Mouse (Mus musculus) testis, adult 2 months (tissue): ENCODE results near the gene Insc. TPM values are rescaled to one million over a fixed set of nuclear protein-coding genes. Genes with fewer than 3 reads are reported as not detected.
A peak's percentile ranks its signal among the peaks of the same experiment; 100 is the strongest.
"Not testable (repeated sequence)": the region's sequence is repeated elsewhere in the genome, so short reads cannot be mapped to it uniquely, and the experiment has no call there.

ENCODE experiments used
- H3K27ac ChIP-seq: fragments of 200-500 bp; 2 replicates; pipeline ENCODE4 v1.5.1; 2012; ENCODE audit warnings: low read depth, low read length; ENCODE audit not compliant: control insufficient read depth, insufficient read depth
- H3K27me3 ChIP-seq: fragments of 200-500 bp; 2 replicates; pipeline ENCODE4 v1.6.1; 2012; ENCODE audit warnings: mild to moderate bottlenecking, low read length, moderate library complexity; ENCODE audit not compliant: control insufficient read depth, insufficient read depth
- H3K36me3 ChIP-seq: fragments of 200-500 bp; 2 replicates; pipeline ENCODE4 v1.6.1; 2012; ENCODE audit warnings: mild to moderate bottlenecking, low read length; ENCODE audit not compliant: control insufficient read depth, insufficient read depth
- H3K4me1 ChIP-seq: fragments of 200-500 bp; 2 replicates; pipeline ENCODE4 v1.6.1; 2012; ENCODE audit warnings: low read length; ENCODE audit not compliant: control insufficient read depth, insufficient read depth
- H3K4me3 ChIP-seq: fragments of 200-500 bp; 2 replicates; pipeline ENCODE4 v1.5.1; 2012; ENCODE audit warnings: low read depth, mild to moderate bottlenecking, low read length, moderate library complexity, mixed read lengths; ENCODE audit not compliant: control insufficient read depth
- CTCF ChIP-seq: fragments of 200-500 bp; IDR thresholded peaks from 2 replicates; pipeline ENCODE4 v1.5.1; 2012; ENCODE audit warnings: low read depth, mild to moderate bottlenecking, inconsistent platforms, low read length, moderate library complexity; ENCODE audit not compliant: control insufficient read depth, insufficient read depth, insufficient replicate concordance
- POLR2A ChIP-seq: fragments of 200-500 bp; IDR thresholded peaks from 2 replicates; pipeline ENCODE4 v1.6.1; 2012; ENCODE audit warnings: low read depth, mild to moderate bottlenecking, inconsistent platforms, low read length, moderate library complexity; ENCODE audit not compliant: control insufficient read depth
- polyA plus RNA-seq: library from polyadenylated mRNA; depleted of rRNA; stranded (reverse); fragments of >200 nt; gene quantifications from 2 replicates; pipeline ENCODE4 v1.2.3, GENCODE M21; 2012

The Insc gene
- polyA plus RNA-seq, 1 experiment = 2.1 TPM

- no peak for TF ChIP-seq POLR2A
- no peak for TF ChIP-seq CTCF
- H3K4me3 ChIP-seq = no peak overlapping the region
- no peak overlapping the region for H3K27ac ChIP-seq
- H3K4me1 ChIP-seq = no peaks in the 10 kb centered on the region
- H3K36me3 ChIP-seq = no peaks in the 10 kb centered on the region
- no peaks in the 10 kb centered on the region for H3K27me3 ChIP-seq
These were observed 12.3 kb upstream of the Insc start for GRCm38 (mm10) chr7:114731175-114731574.

DNA sequence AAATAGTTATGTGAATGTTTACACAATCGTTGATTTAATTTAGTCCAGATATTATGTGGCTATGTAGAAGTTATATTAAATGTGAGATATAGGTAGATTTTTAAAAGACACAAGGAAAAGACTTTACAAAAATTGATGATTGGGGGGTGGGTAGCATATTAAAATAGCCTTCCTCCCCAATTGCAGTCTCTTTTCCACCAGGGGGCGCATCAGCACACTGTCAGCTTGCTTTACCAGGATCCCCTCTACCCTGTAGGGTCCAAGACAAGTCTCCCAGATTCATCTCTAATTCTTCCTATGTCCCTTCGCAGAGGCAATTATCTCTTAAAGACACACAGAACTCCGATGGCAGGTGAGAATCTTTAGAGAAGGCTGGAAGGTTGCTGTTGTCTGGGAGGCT is 11.8 kb upstream of the Insc start:
- TF ChIP-seq CTCF = peak; percentile 19; the same call in 1 of the 2 replicates
- not testable (repeated sequence) for H3K36me3 ChIP-seq, H3K4me1 ChIP-seq, H3K4me3 ChIP-seq, H3K27me3 ChIP-seq, H3K27ac ChIP-seq

DNA sequence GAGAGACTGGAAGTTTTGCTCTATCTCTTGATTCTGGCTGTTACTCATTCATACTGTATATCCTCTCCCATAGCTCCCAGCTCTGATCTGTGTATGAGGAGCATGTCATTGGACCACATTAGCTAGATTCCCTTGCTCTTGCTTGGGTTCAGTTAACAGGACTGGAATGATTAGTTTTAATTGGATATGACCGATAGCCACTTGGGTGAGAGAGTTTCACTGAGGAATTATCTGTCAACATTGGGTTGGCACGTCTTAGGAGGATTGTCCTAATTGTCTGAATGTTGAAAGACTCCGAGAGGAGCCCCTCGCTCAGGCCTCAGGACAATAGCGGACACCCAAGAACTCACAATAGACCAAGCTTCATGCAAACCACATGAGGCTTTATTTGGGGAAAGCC is 7.2 kb upstream of the Insc start:
- Histone ChIP-seq H3K4me1 (no peaks in the 10 kb centered on the region), H3K27me3 (no peaks in the 10 kb centered on the region), H3K4me3 (no peak overlapping the region), H3K27ac (no peak overlapping the region), H3K36me3 (no peaks in the 10 kb centered on the region)
- TF ChIP-seq POLR2A (no peak), CTCF (no peak)

DNA sequence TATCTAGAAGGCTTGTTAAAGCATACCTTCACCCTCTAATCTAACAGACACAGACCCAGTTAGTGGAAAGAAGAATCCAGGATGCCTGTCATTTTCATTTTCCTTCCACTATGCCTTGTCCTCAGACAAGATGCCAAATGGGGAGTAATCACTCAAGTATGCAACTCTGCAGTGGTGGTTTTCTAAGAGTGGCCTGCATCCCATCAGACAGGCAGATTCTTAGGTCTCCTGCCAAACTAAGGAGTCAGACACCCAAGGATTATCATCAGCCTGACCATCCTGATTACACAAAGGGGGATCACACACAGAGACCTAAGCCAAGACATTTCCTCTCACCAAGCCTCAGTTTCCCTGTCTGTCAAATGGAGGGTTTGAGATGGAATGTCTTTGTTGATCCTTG is 5.3 kb upstream of the Insc start:
- H3K4me1 ChIP-seq = no peaks in the 10 kb centered on the region
- H3K4me3 ChIP-seq = no peak overlapping the region
- H3K36me3 ChIP-seq = no peaks in the 10 kb centered on the region
- no peaks in the 10 kb centered on the region for H3K27me3 ChIP-seq
- no peak overlapping the region for H3K27ac ChIP-seq
- no peak for TF ChIP-seq CTCF
- TF ChIP-seq POLR2A = no peak

DNA sequence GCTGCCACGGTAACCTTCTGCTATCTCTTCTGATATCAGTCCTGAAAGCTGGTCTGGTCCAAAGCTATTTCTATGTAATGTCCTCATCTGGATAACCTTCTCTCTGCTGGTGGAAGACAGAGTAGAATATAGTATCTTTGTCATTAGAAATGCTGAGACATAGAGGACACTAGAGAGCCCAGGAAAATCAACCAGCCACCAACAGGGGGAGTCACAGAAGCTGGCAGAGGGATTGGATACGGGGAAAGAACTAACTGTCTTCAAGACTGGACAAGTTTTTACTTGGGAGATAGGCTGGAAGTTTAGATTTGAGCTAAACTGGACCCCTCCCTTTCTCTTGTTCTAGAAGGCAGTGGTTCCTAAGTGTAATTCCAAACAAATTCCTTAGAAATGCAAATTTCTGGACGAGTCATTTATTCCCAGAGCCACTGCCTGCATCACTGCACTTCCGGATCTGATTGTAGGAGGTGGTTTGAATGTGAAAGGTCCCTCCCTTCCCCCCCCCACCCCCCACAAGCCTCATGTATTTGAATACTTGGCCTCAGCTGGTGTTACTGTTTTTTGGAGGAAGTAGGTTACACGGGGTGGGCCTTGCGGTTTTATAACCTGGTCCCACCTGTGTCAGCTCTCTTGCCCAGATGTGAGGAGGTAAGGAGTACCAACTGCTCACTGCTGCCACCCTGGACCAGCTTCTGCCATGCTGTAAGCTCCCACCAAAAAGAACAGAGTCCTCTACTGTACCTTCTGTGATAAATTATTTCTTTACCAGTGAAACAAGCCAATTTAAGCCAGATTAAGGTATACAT is 2.9 kb upstream of the Insc start:
- Histone ChIP-seq H3K4me1 (peaks cover 4% of the 10 kb centered on the region; the same call in 1 of the 2 replicates), H3K4me3 (no peak overlapping the region), H3K27me3 (no peaks in the 10 kb centered on the region), H3K36me3 (no peaks in the 10 kb centered on the region), H3K27ac (no peak overlapping the region)
- TF ChIP-seq POLR2A = no peak
- TF ChIP-seq CTCF = no peak

GRCm38 (mm10) chr7:114744639-114745245 is 1.2 kb downstream of the Insc start:
- TF ChIP-seq POLR2A = no peak
- no peak for TF ChIP-seq CTCF
- H3K27ac ChIP-seq = no peak overlapping the region
- H3K36me3 ChIP-seq = no peaks in the 10 kb centered on the region
- no peak overlapping the region for H3K4me3 ChIP-seq
- H3K27me3 ChIP-seq = no peaks in the 10 kb centered on the region
- peaks cover 7% of the 10 kb centered on the region for H3K4me1 ChIP-seq

DNA sequence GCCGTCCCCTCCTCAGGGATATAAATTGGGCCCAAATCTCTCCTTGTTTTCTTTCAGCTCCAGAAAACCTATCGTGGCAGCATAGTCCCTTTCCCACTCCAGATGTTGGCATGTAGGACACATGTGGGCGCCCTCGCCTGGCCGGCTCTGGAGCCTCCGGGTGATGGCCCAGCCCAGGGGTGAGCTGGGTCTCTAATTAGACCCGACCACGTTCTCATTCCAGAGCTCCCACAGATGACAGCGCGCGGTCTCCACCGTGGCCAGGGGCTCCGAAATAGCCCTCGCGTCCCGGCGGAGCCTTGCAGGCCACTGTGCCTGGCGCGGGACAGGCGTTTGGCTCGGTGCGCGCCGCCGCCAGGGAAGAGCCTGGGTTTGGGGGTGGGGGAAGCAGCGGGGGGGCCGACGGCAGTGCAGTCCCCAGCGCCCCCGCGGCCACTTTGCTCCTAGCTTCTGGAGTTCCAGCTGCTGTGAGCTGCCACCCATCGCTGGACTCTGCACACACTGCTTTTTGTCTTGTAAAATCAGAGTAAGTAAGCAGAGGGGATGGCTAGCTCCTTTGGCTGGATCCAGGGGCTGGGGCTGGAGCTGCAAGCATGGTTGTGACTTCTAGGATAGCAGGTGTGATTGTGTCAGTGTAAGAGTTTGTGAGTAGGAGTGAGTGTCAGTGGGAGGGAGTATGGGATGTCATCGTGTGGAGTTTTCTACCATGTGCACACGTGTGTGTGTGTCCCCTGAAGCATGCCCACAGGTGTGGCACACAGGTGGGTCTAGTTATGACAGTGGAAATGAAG is 2.2 kb downstream of the Insc start:
- Histone ChIP-seq H3K27ac (no peak overlapping the region), H3K36me3 (no peaks in the 10 kb centered on the region), H3K27me3 (no peaks in the 10 kb centered on the region), H3K4me3 (no peak overlapping the region), H3K4me1 (peaks cover 7% of the 10 kb centered on the region)
- no peak for TF ChIP-seq CTCF
- TF ChIP-seq POLR2A = no peak
